Comparison of ENCODE assay signal across 20 mouse cellular contexts in genomic region chr11:23735820-23736470, GRCm38 (mm10). TPM values are rescaled to one million over a fixed set of nuclear protein-coding genes. Genes with fewer than 3 reads are reported as not detected.
DNase-seq lines count a peak whose midpoint lies in the region; ATAC-seq and TF ChIP-seq lines count a peak whose summit lies in the region.
"Had no signal": no experiment of that assay in that cellular context is flagged by ENCODE, and none has a peak within 500 bp of the region (broad histone marks: within the 10 kb centered on the region; RNA-seq: fewer than 3 reads in every experiment).

No protein-coding gene starts in this region.

- no peaks in the 10 kb centered on the region for H3K27me3 ChIP-seq in hindbrain, postnatal 0 days (ENCODE audit: insufficient read depth, low read length)
- no peaks in the 10 kb centered on the region for H3K27me3 ChIP-seq in hindbrain, embryonic 11.5 days (ENCODE audit: control insufficient read depth, insufficient read depth, low read length)
- H3K27me3 ChIP-seq: forebrain, embryonic 13.5 days; heart, embryonic 15.5 days; liver, embryonic 12.5 days; lung, embryonic 15.5 days; megakaryocyte, embryonic 14.5 days had no signal

- H3K4me1 ChIP-seq in hindbrain, postnatal 0 days (ENCODE audit: insufficient read depth, low read length): no peaks in the 10 kb centered on the region
- no peaks in the 10 kb centered on the region for H3K4me1 ChIP-seq in hindbrain, embryonic 11.5 days (replicated peaks; ENCODE audit: control insufficient read depth, insufficient read depth, low read length)
- H3K4me1 ChIP-seq: forebrain, embryonic 13.5 days; heart, embryonic 15.5 days; lung, embryonic 15.5 days had no signal

- H3K4me3 ChIP-seq in hindbrain, postnatal 0 days (ENCODE audit: low read length): no peak overlapping the region
- H3K4me3 ChIP-seq in hindbrain, embryonic 11.5 days (ENCODE audit: low read depth, low read length): no peak overlapping the region
- H3K4me3 ChIP-seq: forebrain, embryonic 13.5 days; heart, embryonic 15.5 days; liver, embryonic 12.5 days; lung, embryonic 15.5 days; megakaryocyte, embryonic 14.5 days had no signal

- no peak overlapping the region for H3K27ac ChIP-seq in hindbrain, postnatal 0 days
- H3K27ac ChIP-seq in hindbrain, embryonic 11.5 days (ENCODE audit: low read depth, low read length): no peak overlapping the region
- H3K27ac ChIP-seq: forebrain, embryonic 13.5 days; heart, embryonic 15.5 days; liver, embryonic 12.5 days; lung, embryonic 15.5 days had no signal

- no peak overlapping the region for H3K4me2 ChIP-seq in hindbrain, postnatal 0 days (ENCODE audit: low read depth, low read length)
- H3K4me2 ChIP-seq in hindbrain, embryonic 11.5 days (replicated peaks; ENCODE audit: low read depth, low read length): no peak overlapping the region
- H3K4me2 ChIP-seq: forebrain, embryonic 13.5 days; heart, embryonic 15.5 days; liver, embryonic 12.5 days; lung, embryonic 15.5 days had no signal

- peak; percentile 5 for DNase-seq in hindbrain, postnatal 0 days (ENCODE audit: low spot score)
- DNase-seq in hindbrain, embryonic 11.5 days (ENCODE audit: low spot score): no peak
- peak; percentile 28 to 48 for DNase-seq in right cerebral cortex, postnatal 10 days (ENCODE audit: low spot score in 2 of 2)
- no peak for DNase-seq in right cerebral cortex, postnatal 14 days
- DNase-seq in cerebellum, adult 18-20 months: peak; percentile 18 to 40
- DNase-seq in telencephalon, adult 2 months (ENCODE audit: low read depth, low spot score): peak; percentile 46
- no peak for DNase-seq in ovary, postnatal 10 days (ENCODE audit: low spot score)
- no peak for DNase-seq in thymus, postnatal 14 days
- DNase-seq: adrenal gland, adult 8-10 months; kidney, adult 8-10 months; kidney, postnatal 36 days; left cerebral cortex, postnatal 4 days; right cerebral cortex, postnatal 4 days had no signal

- no peak overlapping the region for H3K9ac ChIP-seq in hindbrain, postnatal 0 days (replicated peaks; ENCODE audit: low read length)
- no peak overlapping the region for H3K9ac ChIP-seq in hindbrain, embryonic 11.5 days (ENCODE audit: low read depth, low read length)
- H3K9ac ChIP-seq: forebrain, embryonic 13.5 days; heart, embryonic 15.5 days; liver, embryonic 12.5 days; lung, embryonic 15.5 days had no signal

- 0 out of 2 replicates have a peak, but pooled peaks cover 5% of the 10 kb centered on the region for H3K36me3 ChIP-seq in hindbrain, postnatal 0 days (ENCODE audit: insufficient read depth, low read length)
- 0 out of 2 replicates have a peak, but pooled peaks cover 2% of the 10 kb centered on the region for H3K36me3 ChIP-seq in hindbrain, embryonic 11.5 days (ENCODE audit: control insufficient read depth, insufficient read depth, low read length)

- no peak for TF ChIP-seq CTCF in hindbrain, postnatal 0 days (IDR thresholded peaks at IDR 0.05; ENCODE audit: low read depth)

- H3K9me3 ChIP-seq in hindbrain, postnatal 0 days (ENCODE audit: low read length): no peaks in the 10 kb centered on the region
- H3K9me3 ChIP-seq in hindbrain, embryonic 11.5 days (ENCODE audit: control insufficient read depth, low read length): no peaks in the 10 kb centered on the region
- H3K9me3 ChIP-seq: forebrain, embryonic 13.5 days; heart, embryonic 15.5 days; liver, embryonic 12.5 days; lung, embryonic 15.5 days; megakaryocyte, embryonic 14.5 days had no signal

- ATAC-seq in hindbrain, postnatal 0 days: no peak
- no peak for ATAC-seq in hindbrain, embryonic 11.5 days (ENCODE audit: low FRiP score)
- ATAC-seq: CD4-positive, CD25-positive, alpha-beta regulatory T cell, adult 4 months; forebrain, embryonic 13.5 days; liver, embryonic 12.5 days; midbrain, embryonic 16.5 days had no signal

RNA-seq across cellular contexts. Expression of gene Rel, which starts 34.8 kb away (rescaled TPM):
- total RNA-seq in hindbrain, postnatal 0 days (2014; rRNA removed): 0.68 and 1.0 TPM in 2 replicates
- polyA plus RNA-seq in hindbrain, postnatal 0 days (2015; fragmentation: Nextera tagmentation; extraction: Ambion mirVana): 0.58 and 0.59 TPM in 2 replicates
- 0.54 and 0.80 TPM in 2 replicates for polyA plus RNA-seq in hindbrain, embryonic 11.5 days (2014; fragmentation: Nextera tagmentation; extraction: Ambion mirVana)

Comparison
In these comparisons a context has a peak if more than half of its experiments do, and no peak if none do; other contexts are left out.
1. DNase-seq: peak in hindbrain, postnatal 0 days (single experiment), right cerebral cortex, postnatal 10 days (2 of 2), cerebellum, adult 18-20 months (2 of 2) and telencephalon, adult 2 months (single experiment); none in hindbrain, embryonic 11.5 days (single experiment), right cerebral cortex, postnatal 14 days (single experiment), ovary, postnatal 10 days (single experiment) and thymus, postnatal 14 days (single experiment).